Mouse (Mus musculus): Measurements from ENCODE around the gene Xlr4c. TPM values are rescaled to one million over a fixed set of nuclear protein-coding genes. Genes with fewer than 3 reads are reported as not detected.
A peak's percentile ranks its signal among the peaks of the same experiment; 100 is the strongest.
"Not testable (repeated sequence)": the region's sequence is repeated elsewhere in the genome, so short reads cannot be mapped to it uniquely, and the experiment has no call there.

Xlr4c gene
- polyA plus RNA-seq (2014; fragmentation: Nextera tagmentation; extraction: Ambion mirVana): 0.54 TPM in 1 of 2 replicates, not detected in the other

DNA sequence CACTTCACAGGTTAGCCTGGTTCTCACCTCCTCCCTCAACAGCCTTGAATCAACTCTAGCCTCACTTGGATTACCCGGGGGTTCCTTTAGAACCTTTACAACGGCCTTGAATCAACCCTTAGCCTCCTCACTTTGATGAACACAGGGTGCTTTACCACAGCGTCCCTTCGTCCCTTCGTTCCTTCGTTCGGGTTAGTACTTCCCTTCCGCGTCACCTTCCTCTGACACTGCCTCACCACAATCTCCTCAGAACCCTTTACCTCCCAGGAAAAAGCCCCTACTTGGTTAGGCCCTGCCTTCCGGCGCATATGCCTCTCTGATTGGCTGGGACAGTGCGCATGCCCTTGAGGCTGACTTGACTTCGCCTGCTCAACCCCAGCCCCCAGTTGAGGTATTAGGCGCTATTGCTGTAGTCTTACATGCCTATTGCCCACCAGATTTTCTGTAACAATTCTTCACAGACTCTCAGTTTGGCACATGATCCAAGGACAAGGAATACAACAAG is at the start of gene Xlr4c:
Gene Xlr4c, minus strand, starts transcription at position 310 of the 505 bp plus-strand sequence.
- H3K9ac ChIP-seq (ENCODE audit: low read length); ATAC-seq; H3K9me3 ChIP-seq (replicated peaks; ENCODE audit: control insufficient read depth, low read length); H3K4me2 ChIP-seq (ENCODE audit: low read length); H3K27me3 ChIP-seq (replicated peaks; ENCODE audit: control insufficient read depth, insufficient read depth, low read length); H3K4me3 ChIP-seq (ENCODE audit: low read depth, low read length); DNase-seq (ENCODE audit: low spot score); H3K36me3 ChIP-seq (ENCODE audit: control insufficient read depth, insufficient read depth, low read length); H3K4me1 ChIP-seq (ENCODE audit: control insufficient read depth, insufficient read depth, low read length); H3K27ac ChIP-seq (ENCODE audit: low read depth, low read length): not testable (repeated sequence)
- WGBS: 85% methylated on average over 13 of the region's 14 CpGs

DNA sequence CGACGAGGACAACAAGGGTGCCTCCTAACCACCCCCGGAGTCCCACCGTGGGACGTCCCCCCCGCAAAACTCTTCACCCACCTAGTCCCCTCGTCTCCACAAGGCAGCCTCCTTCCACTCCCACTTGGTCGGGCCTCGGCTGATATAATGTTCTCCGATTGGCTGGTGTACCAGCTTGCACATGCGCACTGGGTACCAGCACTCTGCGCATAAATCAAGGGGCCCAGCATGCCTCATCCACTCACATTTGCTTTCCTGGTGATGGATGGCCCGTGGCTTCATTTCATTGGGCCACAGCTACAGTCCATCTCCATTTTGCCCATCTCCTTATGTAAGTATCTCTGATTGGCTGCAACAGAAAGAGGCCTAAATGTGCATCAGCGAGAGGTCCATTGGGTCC is 22.3 kb upstream of the Xlr4c start, which contains the start of gene Xlr3c:
Gene Xlr3c, minus strand, starts transcription at position 121 of the 400 bp plus-strand sequence.
- H3K27me3 ChIP-seq (replicated peaks; ENCODE audit: control insufficient read depth, insufficient read depth, low read length); ATAC-seq; H3K9ac ChIP-seq (ENCODE audit: low read length); H3K4me1 ChIP-seq (ENCODE audit: control insufficient read depth, insufficient read depth, low read length); H3K4me2 ChIP-seq (ENCODE audit: low read length); H3K9me3 ChIP-seq (replicated peaks; ENCODE audit: control insufficient read depth, low read length); H3K36me3 ChIP-seq (ENCODE audit: control insufficient read depth, insufficient read depth, low read length); H3K4me3 ChIP-seq (ENCODE audit: low read depth, low read length); DNase-seq (ENCODE audit: low spot score); H3K27ac ChIP-seq (ENCODE audit: low read depth, low read length): not testable (repeated sequence)
- WGBS: 89% methylated on average over 14 of the region's 14 CpGs

DNA sequence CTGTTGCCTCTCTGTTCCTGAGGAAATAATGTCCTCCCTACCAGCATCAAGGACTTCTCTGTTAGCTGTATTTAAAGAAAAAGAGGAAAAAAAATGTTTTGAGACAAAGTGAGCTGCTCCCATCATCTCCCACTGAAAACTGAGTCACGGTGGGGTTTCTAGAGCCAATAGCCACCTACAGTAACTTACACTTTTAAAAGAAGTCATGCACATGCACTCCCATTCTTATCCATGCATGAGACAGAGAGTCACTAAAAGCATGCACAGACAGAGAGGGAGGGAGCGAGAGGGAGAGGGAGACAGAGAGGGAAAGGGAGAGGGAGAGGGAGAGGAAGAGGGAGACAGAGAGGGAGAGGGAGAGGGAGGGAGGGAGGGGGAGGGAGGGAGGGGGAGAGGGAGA is 19.5 kb upstream of the Xlr4c start:
- not testable (repeated sequence) for H3K4me3 ChIP-seq (ENCODE audit: low read depth, low read length); DNase-seq (ENCODE audit: low spot score); H3K27ac ChIP-seq (ENCODE audit: low read depth, low read length); H3K4me2 ChIP-seq (ENCODE audit: low read length); H3K9ac ChIP-seq (ENCODE audit: low read length); H3K36me3 ChIP-seq (ENCODE audit: control insufficient read depth, insufficient read depth, low read length); H3K9me3 ChIP-seq (replicated peaks; ENCODE audit: control insufficient read depth, low read length); H3K27me3 ChIP-seq (replicated peaks; ENCODE audit: control insufficient read depth, insufficient read depth, low read length); ATAC-seq; H3K4me1 ChIP-seq (ENCODE audit: control insufficient read depth, insufficient read depth, low read length)
- WGBS: 90% methylated on average over 1 of the region's 2 CpGs

DNA sequence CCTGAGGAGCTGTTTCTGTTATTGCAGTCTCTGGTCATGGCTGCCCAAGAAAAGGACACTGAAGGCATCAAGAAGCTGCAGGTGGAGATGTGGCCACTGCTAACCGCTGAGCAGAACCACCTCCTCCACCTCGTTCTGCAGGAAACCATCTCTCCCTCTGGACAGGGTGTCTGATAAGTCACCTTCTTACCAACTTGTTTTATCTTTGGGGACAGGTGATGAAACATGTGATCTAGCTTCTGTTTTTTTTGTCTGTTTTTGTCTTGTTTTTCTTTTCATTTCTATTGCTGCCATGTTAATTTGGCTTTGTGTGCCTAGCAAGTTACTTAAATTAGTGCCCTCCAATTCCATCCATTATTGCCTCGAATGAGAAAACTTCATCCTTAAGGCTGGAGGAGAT is 13.6 kb downstream of the Xlr4c start:
- H3K36me3 ChIP-seq (ENCODE audit: control insufficient read depth, insufficient read depth, low read length): no peaks in the 10 kb centered on the region
- H3K9me3 ChIP-seq (replicated peaks; ENCODE audit: control insufficient read depth, low read length): no peaks in the 10 kb centered on the region
- WGBS: 34% methylated on average over 3 of the region's 3 CpGs
- peaks cover 4% of the 10 kb centered on the region; the same call in 1 of the 2 replicates for H3K4me1 ChIP-seq (ENCODE audit: control insufficient read depth, insufficient read depth, low read length)
- H3K9ac ChIP-seq (ENCODE audit: low read length): peak overlapping the region; percentile 70
- peak overlapping the region; percentile 55 for H3K4me3 ChIP-seq (ENCODE audit: low read depth, low read length)
- DNase-seq (ENCODE audit: low spot score) (no peak), ATAC-seq (no peak)
- peak overlapping the region; percentile 62 for H3K4me2 ChIP-seq (ENCODE audit: low read length)
- no peaks in the 10 kb centered on the region for H3K27me3 ChIP-seq (replicated peaks; ENCODE audit: control insufficient read depth, insufficient read depth, low read length)
- H3K27ac ChIP-seq (ENCODE audit: low read depth, low read length): 0 out of 2 replicates have a peak overlapping the region, but pooled peaks have one; percentile 94

DNA sequence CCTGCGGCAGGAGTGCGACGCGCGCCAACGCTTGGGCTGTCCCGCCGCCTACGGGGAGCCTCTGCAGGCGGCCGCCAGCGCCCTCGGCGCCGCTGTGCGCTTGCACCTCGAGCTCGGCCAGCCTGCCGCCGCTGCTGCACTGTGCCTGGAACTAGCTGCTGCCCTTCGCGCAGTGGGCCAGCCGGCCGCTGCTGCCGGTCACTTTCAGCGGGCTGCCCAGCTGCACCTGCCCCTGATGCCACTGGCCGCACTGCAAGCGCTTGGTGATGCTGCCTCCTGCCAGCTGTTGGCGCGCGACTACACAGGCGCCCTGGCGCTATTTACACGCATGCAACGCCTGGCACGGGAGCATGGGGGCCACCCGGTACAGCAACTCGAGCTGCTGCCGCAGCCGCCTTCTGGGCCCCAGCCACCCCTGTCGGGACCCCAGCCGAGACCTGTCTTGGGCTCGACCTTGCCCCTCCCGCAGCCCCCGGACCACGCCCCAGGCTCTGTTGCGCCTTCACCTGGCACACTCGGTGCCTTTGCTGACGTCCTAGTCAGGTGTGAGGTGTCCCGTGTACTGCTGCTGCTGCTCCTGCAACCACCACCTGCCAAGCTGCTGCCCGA is 14.2 kb downstream of the Xlr4c start:
- ATAC-seq (peak; percentile 60), DNase-seq (ENCODE audit: low spot score) (peak; percentile 58)
- Histone ChIP-seq H3K4me1 (ENCODE audit: control insufficient read depth, insufficient read depth, low read length) (peaks cover 4% of the 10 kb centered on the region; the same call in 1 of the 2 replicates), H3K4me2 (ENCODE audit: low read length) (peak overlapping the region; percentile 62), H3K4me3 (ENCODE audit: low read depth, low read length) (peak overlapping the region; percentile 55), H3K36me3 (ENCODE audit: control insufficient read depth, insufficient read depth, low read length) (no peaks in the 10 kb centered on the region), H3K27me3 (replicated peaks; ENCODE audit: control insufficient read depth, insufficient read depth, low read length) (no peaks in the 10 kb centered on the region), H3K9me3 (replicated peaks; ENCODE audit: control insufficient read depth, low read length) (no peaks in the 10 kb centered on the region), H3K27ac (ENCODE audit: low read depth, low read length) (peak overlapping the region; percentile 94), H3K9ac (ENCODE audit: low read length) (peak overlapping the region; percentile 70)
- 37% methylated on average over 49 of the region's 51 CpGs for WGBS

DNA sequence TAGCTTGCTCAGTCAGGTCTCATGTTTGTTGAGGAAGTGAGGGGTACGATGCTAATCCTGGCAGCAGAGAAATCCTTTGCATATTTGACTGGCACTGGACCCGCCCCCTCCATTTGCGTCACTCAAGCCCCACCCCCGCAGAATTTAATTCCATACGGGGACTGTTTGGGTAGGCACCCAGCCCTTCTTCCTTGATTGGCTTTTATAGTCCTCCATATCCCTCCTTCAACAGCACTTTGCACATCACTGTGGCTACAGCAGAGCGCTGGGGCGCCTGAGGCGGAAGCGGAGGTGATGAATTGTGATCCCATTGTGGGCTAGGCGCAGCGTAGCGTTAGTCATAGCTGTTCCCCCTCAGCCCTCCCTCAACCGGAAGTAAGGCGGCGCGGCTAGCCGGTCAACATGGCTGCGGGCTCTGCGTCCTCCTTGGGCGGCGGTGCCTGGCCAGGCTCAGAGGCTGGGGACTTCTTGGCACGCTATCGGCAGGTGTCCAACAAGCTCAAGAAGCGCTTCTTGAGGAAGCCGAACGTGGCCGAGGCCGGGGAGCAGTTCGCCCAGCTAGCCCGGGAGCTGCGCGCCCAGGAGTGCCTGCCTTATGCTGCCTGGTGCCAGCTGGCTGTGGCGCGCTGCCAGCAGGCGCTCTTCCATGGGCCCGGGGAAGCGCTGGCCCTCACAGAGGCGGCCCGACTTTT is 14.9 kb downstream of the Xlr4c start, which contains the start of gene F8a:
Gene F8a, plus strand, starts transcription at position 378 of the 692 bp plus-strand sequence.
- 39% methylated on average over 39 of the region's 39 CpGs for WGBS
- peak within 1 kb of the TSS; percentile 70 for H3K9ac ChIP-seq (ENCODE audit: low read length)
- H3K4me2 ChIP-seq (ENCODE audit: low read length): peak within 1 kb of the TSS; percentile 62
- H3K4me3 ChIP-seq (ENCODE audit: low read depth, low read length): peak within 1 kb of the TSS; percentile 55
- ATAC-seq: peak; percentile 95
- no peaks in the 10 kb centered on the region for H3K36me3 ChIP-seq (ENCODE audit: control insufficient read depth, insufficient read depth, low read length)
- H3K9me3 ChIP-seq (replicated peaks; ENCODE audit: control insufficient read depth, low read length): no peaks in the 10 kb centered on the region
- no peaks in the 10 kb centered on the region for H3K27me3 ChIP-seq (replicated peaks; ENCODE audit: control insufficient read depth, insufficient read depth, low read length)
- peaks cover 4% of the 10 kb centered on the region; the same call in 1 of the 2 replicates for H3K4me1 ChIP-seq (ENCODE audit: control insufficient read depth, insufficient read depth, low read length)
- DNase-seq (ENCODE audit: low spot score): peak; percentile 87
- H3K27ac ChIP-seq (ENCODE audit: low read depth, low read length): peak within 1 kb of the TSS; percentile 94

DNA sequence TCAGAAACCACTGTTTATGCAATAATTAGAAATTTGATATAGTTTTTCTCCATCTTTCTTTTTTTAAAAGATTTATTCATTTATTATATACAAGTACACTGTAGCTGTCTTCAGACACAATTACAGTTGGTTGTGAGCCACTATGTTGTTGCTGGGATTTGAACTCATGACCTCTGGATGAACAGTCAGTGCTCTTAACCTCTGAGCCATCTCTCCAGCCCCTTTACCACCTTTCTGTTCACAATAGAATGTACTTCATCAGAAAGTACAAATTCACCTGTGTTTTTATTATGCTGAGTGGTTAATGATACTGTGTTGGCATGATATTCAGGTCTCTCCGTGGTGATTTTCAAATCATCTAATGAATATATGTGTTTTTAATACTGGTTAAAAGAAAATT is 17.6 kb downstream of the Xlr4c start:
- WGBS: 65% methylated on average over 1 of the region's 1 CpGs
- DNase-seq (ENCODE audit: low spot score) (no peak), ATAC-seq (no peak)
- Histone ChIP-seq H3K9ac (ENCODE audit: low read length) (no peak overlapping the region), H3K4me1 (ENCODE audit: control insufficient read depth, insufficient read depth, low read length) (no peaks in the 10 kb centered on the region), H3K27ac (ENCODE audit: low read depth, low read length) (no peak overlapping the region), H3K4me2 (ENCODE audit: low read length) (no peak overlapping the region), H3K36me3 (ENCODE audit: control insufficient read depth, insufficient read depth, low read length) (no peaks in the 10 kb centered on the region), H3K27me3 (replicated peaks; ENCODE audit: control insufficient read depth, insufficient read depth, low read length) (no peaks in the 10 kb centered on the region), H3K4me3 (ENCODE audit: low read depth, low read length) (no peak overlapping the region), H3K9me3 (replicated peaks; ENCODE audit: control insufficient read depth, low read length) (no peaks in the 10 kb centered on the region)

DNA sequence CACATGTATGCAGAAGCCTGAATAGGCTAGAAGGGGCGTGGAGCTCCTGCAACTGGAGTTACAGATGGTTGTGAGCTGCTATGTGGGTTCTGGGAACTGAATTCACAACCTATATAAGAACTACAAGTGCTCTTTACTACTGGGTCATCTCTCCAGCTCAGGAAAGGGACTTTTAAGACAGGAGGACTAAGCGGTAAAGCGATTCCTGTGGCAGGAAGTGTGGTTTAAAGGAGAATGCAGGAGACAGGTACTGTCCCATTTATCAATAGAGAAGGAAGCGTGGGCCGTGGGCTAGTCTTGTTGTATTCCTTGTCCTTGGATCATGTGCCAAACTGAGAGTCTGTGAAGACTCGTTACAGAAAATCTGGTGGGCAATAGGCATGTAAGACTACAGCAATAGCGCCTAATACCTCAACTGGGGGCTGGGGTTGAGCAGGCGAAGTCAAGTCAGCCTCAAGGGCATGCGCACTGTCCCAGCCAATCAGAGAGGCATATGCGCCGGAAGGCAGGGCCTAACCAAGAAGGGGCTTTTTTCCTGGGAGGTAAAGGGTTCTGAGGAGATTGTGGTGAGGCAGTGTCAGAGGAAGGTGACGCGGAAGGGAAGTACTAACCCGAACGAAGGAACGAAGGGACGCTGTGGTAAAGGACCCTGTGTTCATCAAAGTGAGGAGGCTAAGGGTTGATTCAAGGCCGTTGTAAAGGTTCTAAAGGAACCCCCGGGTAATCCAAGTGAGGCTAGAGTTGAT is 28.9 kb downstream of the Xlr4c start, which contains the start of gene Xlr4b:
Gene Xlr4b, plus strand, starts transcription at position 515 of the 746 bp plus-strand sequence.
- H3K27ac ChIP-seq (ENCODE audit: low read depth, low read length); H3K9me3 ChIP-seq (replicated peaks; ENCODE audit: control insufficient read depth, low read length); DNase-seq (ENCODE audit: low spot score); H3K4me2 ChIP-seq (ENCODE audit: low read length); H3K27me3 ChIP-seq (replicated peaks; ENCODE audit: control insufficient read depth, insufficient read depth, low read length); H3K9ac ChIP-seq (ENCODE audit: low read length); H3K4me3 ChIP-seq (ENCODE audit: low read depth, low read length); H3K4me1 ChIP-seq (ENCODE audit: control insufficient read depth, insufficient read depth, low read length); H3K36me3 ChIP-seq (ENCODE audit: control insufficient read depth, insufficient read depth, low read length); ATAC-seq: not testable (repeated sequence)
- WGBS: 76% methylated on average over 10 of the region's 19 CpGs
